Mouse (Mus musculus) spleen, postnatal 0 days (tissue): Measurements from ENCODE around the gene 0610030E20Rik. TPM values are rescaled to one million over a fixed set of nuclear protein-coding genes. Genes with fewer than 3 reads are reported as not detected.

Experiments
- polyA plus RNA-seq: library from polyadenylated mRNA; unstranded; fragments of >200 nt; fragmentation: Nextera tagmentation; extraction: Ambion mirVana; gene quantifications from 2 replicates; pipeline ENCODE4 v1.2.1, GENCODE M21; 2015

0610030E20Rik gene
- 18.5 and 20.1 TPM in 2 replicates for polyA plus RNA-seq

DNA sequence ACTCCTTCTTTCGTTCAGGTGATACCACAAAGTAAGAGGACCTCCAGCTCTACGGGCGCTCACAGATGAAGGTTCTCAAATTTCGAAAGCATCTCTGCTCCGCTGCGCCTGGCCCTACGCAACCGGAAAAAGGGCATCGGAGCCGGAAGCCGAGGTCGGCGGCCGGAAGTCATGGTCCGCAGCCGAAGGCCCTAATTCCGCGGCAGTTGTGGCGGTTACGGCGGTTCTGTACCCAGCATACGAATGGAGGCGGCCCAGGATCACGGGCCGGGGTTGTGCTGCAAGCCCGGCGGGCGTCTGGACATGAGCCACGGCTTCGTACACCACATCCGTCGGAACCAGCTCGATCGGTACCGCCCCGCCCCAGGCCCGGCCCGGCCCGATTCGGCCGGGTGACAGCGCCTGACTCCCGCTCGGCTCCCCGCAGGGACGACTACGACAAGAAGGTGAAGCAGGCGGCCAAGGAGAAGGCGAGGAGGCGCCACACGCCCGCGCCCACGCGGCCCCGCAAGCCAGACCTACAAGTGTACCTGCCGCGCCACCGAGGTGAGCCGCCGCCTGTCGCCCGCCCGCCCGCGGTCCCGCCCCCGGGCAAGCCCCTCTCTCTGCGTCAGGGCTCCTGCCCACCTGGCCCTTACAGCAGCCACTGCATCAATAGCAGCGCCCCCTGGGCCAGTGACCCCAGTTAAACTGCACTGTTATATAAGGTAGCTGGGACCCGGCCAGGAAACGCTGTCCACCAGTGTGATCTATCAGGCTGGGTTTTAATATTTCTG lies at the start of gene 0610030E20Rik:
0610030E20Rik (plus strand) TSS at position 152 of the 776 bp plus-strand sequence.

DNA sequence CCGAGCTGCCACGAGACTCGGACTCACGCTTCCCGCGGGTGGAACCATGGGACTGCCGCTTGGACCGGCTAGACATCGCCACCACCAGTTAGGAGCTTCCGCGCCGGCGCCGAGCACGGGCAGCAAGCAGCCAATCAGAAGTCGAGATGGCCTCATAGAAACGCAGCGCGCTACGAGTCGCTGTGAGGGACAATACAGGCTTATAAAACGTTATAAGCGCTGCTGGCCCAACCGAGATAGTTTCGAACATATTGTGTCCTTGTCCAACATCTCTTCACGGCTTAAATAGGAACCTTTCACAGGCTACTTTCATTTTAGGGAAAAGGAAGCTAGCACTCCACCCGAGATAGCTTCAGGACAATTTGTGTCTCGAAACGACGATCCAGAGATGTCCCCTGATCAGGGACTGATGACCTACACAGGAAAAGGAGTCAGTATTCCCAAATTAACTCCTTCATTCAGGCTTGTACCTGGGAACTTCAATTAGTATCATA lies 2.0 kb upstream of the 0610030E20Rik start, which contains the start of gene Usp39:
Usp39 (minus strand) TSS at position 111 of the 494 bp plus-strand sequence.

DNA sequence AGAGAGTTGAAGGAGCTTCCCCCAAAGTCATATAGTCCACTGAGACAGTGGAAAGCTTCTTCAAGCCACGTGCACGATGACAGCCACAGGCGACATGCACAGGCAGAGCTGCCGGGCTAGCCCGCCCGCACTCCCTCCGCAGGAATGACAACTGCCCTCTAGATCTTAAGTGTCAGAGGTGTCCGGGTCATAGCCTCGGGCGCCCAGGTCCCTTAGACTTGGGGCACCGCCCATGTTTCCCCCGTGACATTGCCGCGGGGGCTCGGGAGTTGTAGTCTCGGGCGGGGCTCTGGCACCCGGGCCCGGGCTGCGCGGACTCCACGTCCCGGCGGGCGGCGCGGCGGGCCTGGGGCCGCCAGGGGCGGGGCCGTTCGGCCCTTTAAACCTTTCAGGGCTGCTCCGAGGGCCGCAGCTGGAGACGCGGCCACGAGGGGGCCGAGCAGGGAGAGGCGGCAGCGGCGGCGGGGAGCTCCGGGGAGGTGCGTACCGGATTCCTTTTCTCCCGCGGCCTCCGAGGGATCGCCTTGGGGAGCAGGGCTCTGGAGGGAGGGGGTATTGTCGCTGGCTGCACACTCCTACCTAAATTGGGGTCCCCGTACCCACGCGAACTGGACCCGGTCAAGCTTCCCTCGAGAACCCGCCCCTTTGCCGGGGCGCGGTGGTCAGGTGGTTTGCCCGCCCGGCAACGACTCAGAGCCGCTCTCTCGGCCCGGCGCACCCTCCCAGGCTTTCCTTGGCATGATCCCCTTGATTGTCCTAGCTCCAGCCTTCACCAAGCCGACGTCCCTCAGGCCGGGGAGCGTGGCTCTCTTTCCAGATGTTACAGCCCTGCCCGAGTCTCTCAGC lies 8.2 kb downstream of the 0610030E20Rik start, which contains the start of gene Tmem150a:
Tmem150a (plus strand) TSS at position 382 of the 846 bp plus-strand sequence.

DNA sequence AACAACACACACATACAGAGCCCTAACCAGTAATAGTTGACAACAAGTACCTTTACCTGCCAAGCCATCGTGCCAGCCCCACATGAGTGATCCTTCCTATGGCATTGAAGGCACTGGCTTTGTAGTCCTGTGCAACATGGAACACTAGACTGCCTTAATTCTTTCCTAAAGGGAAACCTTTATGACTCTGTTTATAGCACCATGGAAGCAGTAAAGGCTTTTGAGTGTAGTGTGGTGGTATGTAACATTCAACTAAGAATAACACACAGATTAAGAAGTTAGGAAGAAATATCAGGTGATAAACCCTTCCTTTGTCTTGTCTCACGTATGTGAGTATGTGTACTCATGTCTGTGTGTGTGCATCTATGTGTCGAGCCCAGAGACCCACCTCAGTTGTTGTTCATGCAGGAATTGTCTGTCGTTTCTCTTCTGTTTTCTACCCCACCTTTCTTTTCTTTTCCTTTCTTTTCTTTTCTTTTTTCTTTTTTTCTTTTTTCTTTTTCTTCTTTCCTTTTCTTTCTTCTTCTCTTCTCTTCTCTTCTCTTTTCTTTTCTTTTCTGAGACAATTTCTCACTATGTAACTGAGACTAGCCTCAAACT lies 19.8 kb downstream of the 0610030E20Rik start, which contains the start of gene Rnf181:
Rnf181 (minus strand) TSS at position 113 of the 600 bp plus-strand sequence.

DNA sequence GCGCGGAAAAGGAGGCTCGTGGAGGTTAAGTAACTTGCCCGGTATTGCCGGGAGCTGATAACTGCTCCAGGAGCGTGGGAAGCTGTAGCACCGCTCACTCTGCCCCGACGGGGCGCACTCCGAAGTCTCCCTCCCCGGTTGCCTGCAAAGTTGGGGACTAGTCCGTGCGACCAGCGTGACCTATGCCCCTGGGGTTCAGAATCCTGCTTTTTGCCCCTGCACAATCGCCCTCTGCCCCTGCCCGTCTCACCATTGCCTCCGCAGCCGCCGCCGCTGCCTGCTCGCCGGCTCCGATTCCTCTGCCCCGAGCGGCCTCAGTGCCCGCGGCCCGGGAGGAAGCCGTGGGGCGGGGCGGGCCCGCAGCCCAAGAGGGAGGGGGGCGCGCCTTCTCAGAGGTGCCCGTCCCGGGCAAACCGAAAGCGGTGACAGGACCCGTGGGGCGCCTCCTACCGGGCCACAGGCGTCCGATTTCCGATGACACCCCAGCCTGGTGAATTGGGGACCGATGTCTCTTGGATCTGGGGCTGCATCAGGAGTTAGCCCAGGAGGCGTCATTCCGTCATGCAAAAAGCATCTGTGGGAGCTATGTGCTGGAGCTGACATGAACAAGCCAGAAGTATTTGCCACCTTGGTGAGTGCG lies 33.1 kb downstream of the 0610030E20Rik start, which contains the start of gene Vamp5:
Vamp5 (minus strand) TSS at position 338 of the 640 bp plus-strand sequence.

DNA sequence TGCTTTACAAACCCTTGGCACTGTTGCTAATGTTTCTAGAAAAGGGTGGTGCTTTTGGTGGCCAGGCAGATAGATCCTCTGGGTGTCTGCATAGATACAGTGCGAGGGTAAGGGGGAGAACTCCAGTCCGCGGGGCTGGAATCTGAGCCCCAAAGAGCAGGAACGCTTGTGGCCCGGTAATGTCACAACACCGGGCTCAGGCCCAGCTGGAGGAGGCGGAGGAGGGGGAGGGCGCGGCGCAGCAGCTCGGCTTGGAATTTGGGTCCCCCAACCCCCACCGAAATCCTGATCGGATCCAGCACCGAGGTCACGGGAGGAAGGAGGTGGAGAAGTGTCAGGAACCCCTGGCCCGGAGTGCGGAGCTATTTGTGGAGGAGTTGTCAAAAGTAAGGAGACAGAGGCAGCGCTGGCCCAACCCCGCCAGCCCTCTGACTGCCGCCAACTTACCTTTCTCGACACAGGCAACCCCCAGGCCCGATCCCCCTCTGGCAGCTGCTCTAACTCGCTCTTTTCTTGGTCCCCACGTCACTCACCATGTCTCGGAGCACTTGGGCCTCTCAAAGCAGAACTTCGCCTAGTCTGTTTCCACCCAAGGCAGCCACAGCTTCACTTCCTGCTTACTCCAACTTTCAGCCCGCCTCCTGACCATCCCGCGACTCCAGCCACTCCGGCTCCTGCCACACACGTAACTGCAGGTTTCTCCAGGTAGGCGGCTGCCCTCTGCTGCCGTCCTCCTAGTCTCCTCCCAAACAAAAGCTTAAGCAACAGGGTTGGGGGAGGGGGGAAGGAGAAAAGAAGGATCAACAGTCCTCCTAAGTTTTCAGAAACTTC lies 43.0 kb downstream of the 0610030E20Rik start, which contains the start of gene Vamp8:
Vamp8 (minus strand) TSS at position 763 of the 831 bp plus-strand sequence.

Other genes starting within 250 kb of the 0610030E20Rik start
- 173 and 182 TPM in 2 replicates for gene St3gal5, start 249.7 kb upstream of the 0610030E20Rik start, polyA plus RNA-seq
- 5.0 and 6.9 TPM in 2 replicates for gene Atoh8, start 111.7 kb upstream of the 0610030E20Rik start, polyA plus RNA-seq
- 0.13 TPM in 1 of 2 replicates, not detected in the other for gene Sftpb, start 42.7 kb upstream of the 0610030E20Rik start, polyA plus RNA-seq
- gene Usp39, start 2.1 kb upstream of the 0610030E20Rik start, polyA plus RNA-seq: 38.3 and 41.3 TPM in 2 replicates
- 4.1 and 7.1 TPM in 2 replicates for gene Tmem150a, start 8.1 kb downstream of the 0610030E20Rik start, polyA plus RNA-seq
- gene Rnf181, start 19.6 kb downstream of the 0610030E20Rik start, polyA plus RNA-seq: 94.7 and 102 TPM in 2 replicates
- gene Vamp5, start 33.2 kb downstream of the 0610030E20Rik start, polyA plus RNA-seq: 187 and 196 TPM in 2 replicates
- 321 and 342 TPM in 2 replicates for gene Vamp8, start 43.4 kb downstream of the 0610030E20Rik start, polyA plus RNA-seq
- 5.0 and 6.3 TPM in 2 replicates for gene Ggcx, start 67.0 kb downstream of the 0610030E20Rik start, polyA plus RNA-seq
- 223 and 226 TPM in 2 replicates for gene Mat2a, start 92.2 kb downstream of the 0610030E20Rik start, polyA plus RNA-seq
- gene Sh2d6, start 174.4 kb downstream of the 0610030E20Rik start, polyA plus RNA-seq: 0.16 TPM in 1 of 2 replicates, not detected in the other
- 55.0 and 71.7 TPM in 2 replicates for gene Capg, start 197.1 kb downstream of the 0610030E20Rik start, polyA plus RNA-seq